Mouse (Mus musculus) CH12.LX (cell line): ENCODE data around the gene Sf1. TPM values are rescaled to one million over a fixed set of nuclear protein-coding genes. Genes with fewer than 3 reads are reported as not detected.

Experiments
- DNase-seq: peaks from one replicate; pipeline ENCODE4 v3.0.0-alpha.2; 2013; ENCODE audit errors: extremely low read depth
- H3K27ac ChIP-seq: 2 replicates; pipeline ENCODE4 v1.5.1; 2012; ENCODE audit warnings: low read depth, mild to moderate bottlenecking, control low read depth, moderate library complexity; ENCODE audit not compliant: insufficient read depth
- H3K27me3 ChIP-seq: replicated peaks from 2 replicates; pipeline ENCODE3; 2012; ENCODE audit warnings: inconsistent platforms
- H3K36me3 ChIP-seq, 2 experiments: replicated peaks in 1 of 2; 2 replicates each; pipeline versions ENCODE3 to v1.6.1; 2012; ENCODE audit warnings: inconsistent platforms in 1 of 2, low read length in 1 of 2, mild to moderate bottlenecking in 1 of 2, mixed read lengths in 1 of 2, moderate library complexity in 1 of 2; ENCODE audit not compliant: control insufficient read depth in 1 of 2, insufficient read depth in 1 of 2
- H3K4me1 ChIP-seq, 2 experiments: 2 replicates each; pipeline ENCODE4 v1.6.1; 2012; ENCODE audit warnings: inconsistent platforms in 1 of 2, moderate library complexity in 1 of 2; ENCODE audit not compliant: insufficient read depth in 2 of 2, control insufficient read depth in 1 of 2
- H3K4me2 ChIP-seq: 2 replicates; pipeline ENCODE4 v1.6.1; 2012; ENCODE audit warnings: low read depth, mild to moderate bottlenecking, control low read depth; ENCODE audit not compliant: poor library complexity, insufficient read depth, severe bottlenecking
- H3K4me3 ChIP-seq, 3 experiments: fragments of 150-350 bp in 1 of 3; sonication (generic) in 1 of 3; replicated peaks in 1 of 3; 2 replicates each; pipeline versions ENCODE3 to v1.5.1; 2011 to 2012; ENCODE audit warnings: low read depth in 2 of 3, low read length in 2 of 3, mild to moderate bottlenecking in 2 of 3, moderate library complexity in 2 of 3, control low read depth in 1 of 3, improper control_type of control experiment in 1 of 3, inconsistent platforms in 1 of 3, mixed read lengths in 1 of 3; ENCODE audit not compliant: poor library complexity in 1 of 3
- H3K79me2 ChIP-seq: replicated peaks from 2 replicates; pipeline ENCODE4 v1.6.1; 2012; ENCODE audit warnings: mild to moderate bottlenecking, moderate library complexity; ENCODE audit not compliant: control insufficient read depth, poor library complexity, insufficient read depth, severe bottlenecking; ENCODE audit errors: extremely low read depth
- H3K9ac ChIP-seq: 2 replicates; pipeline ENCODE4 v1.6.1; 2012; ENCODE audit warnings: low read depth, mild to moderate bottlenecking, control low read depth, moderate library complexity; ENCODE audit not compliant: insufficient read depth
- H3K9me3 ChIP-seq: replicated peaks from 2 replicates; pipeline ENCODE3; 2012; ENCODE audit warnings: low read length, inconsistent platforms, mixed read lengths
- BHLHE40 ChIP-seq: IDR thresholded peaks from 2 replicates; pipeline ENCODE4 v1.6.1; 2011; ENCODE audit warnings: mild to moderate bottlenecking, low read depth, low read length, improper control_type of control experiment
- CHD1 ChIP-seq: IDR thresholded peaks from 2 replicates; pipeline ENCODE4 v1.6.1; 2012; ENCODE audit warnings: low read depth, low read length, improper control_type of control experiment, inconsistent platforms
- CHD2 ChIP-seq: IDR thresholded peaks from 2 replicates; pipeline ENCODE4 v1.6.1; 2011; ENCODE audit warnings: low read length, improper control_type of control experiment
- CTCF ChIP-seq, 2 experiments: IDR thresholded peaks in 1 of 2; conservative IDR thresholded peaks in 1 of 2; 2 replicates each; pipeline ENCODE4 v1.5.1; 2011 to 2012; ENCODE audit warnings: low read depth in 2 of 2, low read length in 2 of 2, improper control_type of control experiment in 1 of 2, inconsistent platforms in 1 of 2, mild to moderate bottlenecking in 1 of 2, moderate library complexity in 1 of 2
- E2F4 ChIP-seq: IDR thresholded peaks from 2 replicates; pipeline ENCODE4 v1.6.1; 2011; ENCODE audit warnings: low read depth, low read length, improper control_type of control experiment; ENCODE audit not compliant: insufficient replicate concordance
- ELF1 ChIP-seq: IDR thresholded peaks from 2 replicates; pipeline ENCODE4 v1.6.1; 2014; ENCODE audit warnings: low read depth, mild to moderate bottlenecking, inconsistent platforms, low read length, improper control_type of control experiment
- GABPA ChIP-seq: IDR thresholded peaks from 2 replicates; pipeline ENCODE4 v1.6.1; 2012; ENCODE audit warnings: low read depth, low read length, improper control_type of control experiment, inconsistent platforms; ENCODE audit not compliant: insufficient replicate concordance
- HCFC1 ChIP-seq: IDR thresholded peaks from 2 replicates; pipeline ENCODE4 v1.6.1; 2012; ENCODE audit warnings: low read depth, mild to moderate bottlenecking, inconsistent platforms, low read length, improper control_type of control experiment
- IRF4 ChIP-seq: IDR thresholded peaks from 2 replicates; pipeline ENCODE4 v1.6.1; 2014; ENCODE audit warnings: low read depth, mild to moderate bottlenecking, inconsistent platforms, low read length, improper control_type of control experiment
- JUND ChIP-seq: conservative IDR thresholded peaks from 2 replicates; pipeline ENCODE4 v1.6.1; 2011; ENCODE audit warnings: low read depth, low read length, improper control_type of control experiment
- KAT2A ChIP-seq: IDR thresholded peaks from 2 replicates; pipeline ENCODE4 v1.6.1; 2012; ENCODE audit warnings: low read length, improper control_type of control experiment, inconsistent platforms; ENCODE audit not compliant: insufficient replicate concordance
- MAFK ChIP-seq: IDR thresholded peaks from 2 replicates; pipeline ENCODE4 v1.6.1; 2011; ENCODE audit warnings: low read length, improper control_type of control experiment; ENCODE audit not compliant: insufficient replicate concordance
- MAX ChIP-seq: IDR thresholded peaks from 2 replicates; pipeline ENCODE4 v1.6.1; 2011; ENCODE audit warnings: low read length, improper control_type of control experiment
- MAZ ChIP-seq: IDR thresholded peaks from 2 replicates; pipeline ENCODE4 v1.6.1; 2012; ENCODE audit warnings: low read depth, mild to moderate bottlenecking, inconsistent platforms, low read length, improper control_type of control experiment, moderate library complexity
- MEF2A ChIP-seq: IDR thresholded peaks from 2 replicates; pipeline ENCODE4 v1.6.1; 2014; ENCODE audit warnings: low read depth, mild to moderate bottlenecking, inconsistent platforms, low read length, improper control_type of control experiment, borderline replicate concordance
- MXI1 ChIP-seq: IDR thresholded peaks from 2 replicates; pipeline ENCODE4 v1.6.1; 2011; ENCODE audit warnings: mild to moderate bottlenecking, low read depth, low read length, improper control_type of control experiment
- MYC ChIP-seq: IDR thresholded peaks from 2 replicates; pipeline ENCODE4 v1.6.1; 2011; ENCODE audit warnings: low read depth, mild to moderate bottlenecking, improper control_type of control experiment, low read length
- NELFE ChIP-seq: IDR thresholded peaks from 2 replicates; pipeline ENCODE4 v1.6.1; 2011; ENCODE audit warnings: low read depth, low read length, improper control_type of control experiment
- NRF1 ChIP-seq: IDR thresholded peaks from 2 replicates; pipeline ENCODE4 v1.6.1; 2014; ENCODE audit warnings: low read depth, mild to moderate bottlenecking, inconsistent platforms, low read length, improper control_type of control experiment, moderate library complexity
- RAD21 ChIP-seq: IDR thresholded peaks from 2 replicates; pipeline ENCODE4 v1.6.1; 2011; ENCODE audit warnings: low read depth, mild to moderate bottlenecking, low read length, improper control_type of control experiment, moderate library complexity
- RCOR1 ChIP-seq: conservative IDR thresholded peaks from 2 replicates; pipeline ENCODE4 v1.6.1; 2012; ENCODE audit warnings: low read depth, mild to moderate bottlenecking, inconsistent platforms, low read length, improper control_type of control experiment
- SIN3A ChIP-seq: IDR thresholded peaks from 2 replicates; pipeline ENCODE4 v1.6.1; 2012; ENCODE audit warnings: low read length, improper control_type of control experiment, inconsistent platforms
- SMC3 ChIP-seq: IDR thresholded peaks from 2 replicates; pipeline ENCODE4 v1.6.1; 2011; ENCODE audit warnings: low read depth, low read length, improper control_type of control experiment
- TBP ChIP-seq: conservative IDR thresholded peaks from 2 replicates; pipeline ENCODE4 v1.6.1; 2011; ENCODE audit warnings: low read depth, low read length, improper control_type of control experiment
- TCF12 ChIP-seq: IDR thresholded peaks from 2 replicates; pipeline ENCODE4 v1.6.1; 2014; ENCODE audit warnings: low read depth, mild to moderate bottlenecking, inconsistent platforms, low read length, improper control_type of control experiment
- UBTF ChIP-seq: IDR thresholded peaks from 2 replicates; pipeline ENCODE4 v1.6.1; 2012; ENCODE audit warnings: low read depth, mild to moderate bottlenecking, inconsistent platforms, low read length, improper control_type of control experiment, moderate library complexity
- USF2 ChIP-seq: conservative IDR thresholded peaks from 2 replicates; pipeline ENCODE4 v1.6.1; 2011; ENCODE audit warnings: low read depth, low read length, improper control_type of control experiment
- ZKSCAN1 ChIP-seq: IDR thresholded peaks from 2 replicates; pipeline ENCODE4 v1.6.1; 2012; ENCODE audit warnings: low read depth, inconsistent platforms, low read length, improper control_type of control experiment, borderline replicate concordance
- ZMIZ1 ChIP-seq: IDR thresholded peaks from 2 replicates; pipeline ENCODE4 v1.6.1; 2012; ENCODE audit warnings: low read depth, mild to moderate bottlenecking, inconsistent platforms, low read length, improper control_type of control experiment
- ZNF384 ChIP-seq: IDR thresholded peaks from 2 replicates; pipeline ENCODE4 v1.6.1; 2012; ENCODE audit warnings: low read depth, low read length, improper control_type of control experiment, inconsistent platforms
- dilution Hi-C: fragments of 300-500 bp; cut with MboI; formaldehyde crosslinking; loops from 2 replicates; pipeline ENCODE4 v1.14.3; 2020; ENCODE audit warnings: low sequenced_read_pairs; ENCODE audit not compliant: extremely low pct_unique_long_range_greater_than_20kb, extremely low pct_ligation_motif_present
- in situ Hi-C: fragments of 300-500 bp; cut with MboI; formaldehyde crosslinking; loops from 3 replicates; pipeline ENCODE4 v1.14.3; 2019; ENCODE audit warnings: low sequenced_read_pairs, low pct_ligation_motif_present, low pct_unique_long_range_greater_than_20kb, mixed read lengths
- polyA plus RNA-seq: library from polyadenylated mRNA; unstranded; fragments of >175 nt; gene quantifications from 2 replicates; pipeline ENCODE4 v1.2.1, GENCODE M21; 2012; ENCODE audit warnings: low read depth; ENCODE audit not compliant: insufficient read length
- total RNA-seq, 2 experiments: library from RNA; depleted of rRNA; stranded (reverse); fragments of 300-350 nt in 1 of 2; fragments of >200 nt in 1 of 2; gene quantifications; 2 replicates each; pipeline ENCODE4 v1.2.3; 2012 to 2014

The Sf1 gene
- total and polyA plus RNA-seq, 3 experiments: 54.5 to 251 (median 70.4) TPM

GRCm38 (mm10) chr19:6339191-6339590, 24.3 kb upstream of the Sf1 start:
- peak overlapping the region; percentile 66 for H3K4me2 ChIP-seq
- peak overlapping the region; percentile 79 for H3K9ac ChIP-seq
- dilution Hi-C loops (no loop called here), in situ Hi-C loops (no loop called here)
- peaks cover 30% of the 10 kb centered on the region for H3K79me2 ChIP-seq
- DNase-seq: no peak
- no peak for TF ChIP-seq TBP
- no peak for TF ChIP-seq CTCF (conservative IDR thresholded peaks at IDR 0.05 in 1 of 2, IDR thresholded peaks at IDR 0.05 in 1 of 2; ENCODE audit: low read depth in 2 of 2, low read length in 2 of 2)
- no peak for TF ChIP-seq NRF1
- no peak for TF ChIP-seq SIN3A
- no peak for TF ChIP-seq GABPA
- TF ChIP-seq RCOR1: no peak
- TF ChIP-seq BHLHE40: no peak
- no peak for TF ChIP-seq MAFK
- no peak for TF ChIP-seq USF2
- no peak for TF ChIP-seq ELF1
- no peak for TF ChIP-seq UBTF
- no peak for TF ChIP-seq MXI1
- TF ChIP-seq IRF4: no peak
- TF ChIP-seq RAD21: no peak
- no peak for TF ChIP-seq SMC3
- no peak for TF ChIP-seq MYC
- H3K36me3 ChIP-seq: peaks cover 39 to 53% of the 10 kb centered on the region in 2 experiments
- H3K4me1 ChIP-seq: peaks cover 40 to 61% of the 10 kb centered on the region in 2 experiments
- H3K27me3 ChIP-seq: no peaks in the 10 kb centered on the region
- H3K9me3 ChIP-seq: no peaks in the 10 kb centered on the region
- H3K4me3 ChIP-seq: peak overlapping the region in 2 of 3 experiments; percentile 55 to 61
- peak overlapping the region; percentile 99 for H3K27ac ChIP-seq

DNA sequence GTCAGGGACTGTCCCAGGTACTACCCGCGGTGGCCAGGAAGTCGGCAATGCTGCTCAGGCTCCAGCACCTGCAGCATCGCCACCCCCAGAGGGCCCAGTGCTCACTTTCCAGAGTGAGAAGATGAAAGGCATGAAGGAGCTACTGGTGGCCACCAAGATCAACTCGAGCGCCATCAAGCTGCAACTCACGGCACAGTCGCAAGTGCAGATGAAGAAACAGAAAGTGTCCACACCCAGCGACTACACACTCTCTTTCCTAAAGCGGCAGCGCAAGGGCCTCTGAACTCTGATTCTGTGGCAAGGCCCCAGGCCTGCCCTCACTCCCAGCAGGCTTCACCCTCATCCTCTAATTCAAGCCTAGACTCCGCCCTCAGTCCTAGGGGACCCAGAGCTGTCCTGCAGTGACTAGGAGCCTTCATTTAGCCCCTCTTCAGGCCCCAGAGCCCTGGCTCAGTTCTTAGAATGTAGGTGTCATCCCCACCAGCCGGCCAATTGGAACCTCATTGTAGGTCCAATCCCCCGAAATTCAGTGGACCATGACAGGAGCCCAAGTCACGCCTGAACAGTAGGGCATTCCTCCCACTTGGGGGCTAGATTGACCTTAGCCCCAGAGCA, 23.5 kb upstream of the Sf1 start:
- no peaks in the 10 kb centered on the region for H3K9me3 ChIP-seq
- H3K27ac ChIP-seq: peak overlapping the region; percentile 99
- H3K4me3 ChIP-seq: peak overlapping the region; percentile 42 to 61 (median 55)
- peak; percentile 91 for DNase-seq
- peak overlapping the region; percentile 75 for H3K4me2 ChIP-seq
- H3K9ac ChIP-seq: peak overlapping the region; percentile 79
- no peaks in the 10 kb centered on the region for H3K27me3 ChIP-seq
- peaks cover 30% of the 10 kb centered on the region for H3K79me2 ChIP-seq
- peaks cover 37 to 65% of the 10 kb centered on the region in 2 experiments for H3K4me1 ChIP-seq
- in situ Hi-C loops: no loop called here
- dilution Hi-C loops: no loop called here
- peaks cover 47 to 61% of the 10 kb centered on the region in 2 experiments for H3K36me3 ChIP-seq
- no peak for TF ChIP-seq KAT2A
- no peak for TF ChIP-seq ZNF384
- peak; percentile 72; the same call in 1 of the 2 replicates for TF ChIP-seq MEF2A
- peak; percentile 58 for TF ChIP-seq HCFC1
- peak; percentile 53 for TF ChIP-seq NRF1
- TF ChIP-seq ZMIZ1: peak; percentile 55; the same call in 1 of the 2 replicates
- TF ChIP-seq RAD21: peak; percentile 54
- TF ChIP-seq NELFE: peak; percentile 12; the same call in 1 of the 2 replicates
- peak; percentile 69; the same call in 1 of the 2 replicates for TF ChIP-seq MXI1
- peak; percentile 4; the same call in 1 of the 2 replicates for TF ChIP-seq SIN3A
- TF ChIP-seq TCF12: 0 out of 2 replicates have a peak, but pooled peaks have one; percentile 66
- TF ChIP-seq E2F4: no peak
- 0 out of 2 replicates have a peak, but pooled peaks have one; percentile 34 for TF ChIP-seq MAX
- TF ChIP-seq MYC: peak; percentile 70; the same call in 1 of the 2 replicates
- TF ChIP-seq CHD2: no peak
- TF ChIP-seq MAZ: no peak
- peak; percentile 67 for TF ChIP-seq ELF1
- TF ChIP-seq ZKSCAN1: no peak
- no peak; the same call in 1 of the 2 replicates for TF ChIP-seq CHD1
- no peak for TF ChIP-seq USF2
- no peak for TF ChIP-seq JUND
- TF ChIP-seq CTCF (conservative IDR thresholded peaks at IDR 0.05 in 1 of 2, IDR thresholded peaks at IDR 0.05 in 1 of 2; ENCODE audit: low read depth in 2 of 2, low read length in 2 of 2): peak in 1 of 2 experiments; percentile 77; a peak in 2 of 4 replicates
- peak; percentile 44 for TF ChIP-seq BHLHE40
